Mouse (Mus musculus) retina, postnatal 1 day (tissue): ENCODE measurements at regions not wholly inside any gene's neighbourhood (a gene's known extent, or its start where the extent isn't known, plus 50 kb on each side); places are given as distances from the start of the nearest gene placed in this dataset.

Source experiments
- DNase-seq: peaks from one replicate; pipeline ENCODE4 v3.0.0-alpha.2; 2012

DNA sequence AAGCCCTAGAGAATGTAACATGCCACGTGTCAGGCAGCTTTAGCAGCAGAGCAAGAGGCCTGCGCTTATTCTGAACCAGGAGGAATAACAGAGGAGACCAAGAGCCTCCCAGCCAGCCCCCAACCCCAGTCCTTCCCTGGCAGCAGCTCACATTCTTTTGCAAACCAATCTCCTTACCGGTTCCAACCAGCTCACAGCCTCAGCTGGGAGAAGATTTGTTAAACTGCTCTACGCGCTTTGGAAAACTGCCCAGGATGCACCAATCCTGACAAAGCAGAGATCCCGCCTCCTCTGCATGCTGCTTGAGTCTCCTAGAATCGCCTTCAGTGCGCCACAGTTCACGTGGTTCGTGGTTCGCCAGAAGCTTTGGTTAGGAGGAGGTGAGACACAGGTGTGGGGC lies 51.8 kb downstream of the Gm9376 start:
- DNase-seq = peak; percentile 16

DNA sequence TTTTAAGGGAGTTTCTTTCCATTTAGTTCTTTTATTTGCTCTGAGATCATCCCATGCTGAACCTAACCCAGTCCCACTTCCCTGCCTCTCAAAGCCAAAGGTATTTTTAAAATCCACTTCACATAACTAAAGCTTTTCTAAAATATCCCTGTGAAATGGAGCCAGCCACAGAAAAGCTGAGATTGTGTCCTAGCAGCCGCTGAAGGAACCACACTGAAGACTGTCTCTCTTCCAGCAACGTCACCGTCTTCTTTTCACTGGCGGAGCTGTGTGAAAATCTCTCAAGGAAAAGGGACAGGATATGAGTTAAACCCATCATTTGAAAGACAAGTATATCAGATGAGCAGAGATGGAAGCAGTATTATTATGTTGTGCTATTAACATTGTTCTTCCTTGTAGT lies 53.3 kb downstream of the Gm9376 start:
- DNase-seq = no peak

DNA sequence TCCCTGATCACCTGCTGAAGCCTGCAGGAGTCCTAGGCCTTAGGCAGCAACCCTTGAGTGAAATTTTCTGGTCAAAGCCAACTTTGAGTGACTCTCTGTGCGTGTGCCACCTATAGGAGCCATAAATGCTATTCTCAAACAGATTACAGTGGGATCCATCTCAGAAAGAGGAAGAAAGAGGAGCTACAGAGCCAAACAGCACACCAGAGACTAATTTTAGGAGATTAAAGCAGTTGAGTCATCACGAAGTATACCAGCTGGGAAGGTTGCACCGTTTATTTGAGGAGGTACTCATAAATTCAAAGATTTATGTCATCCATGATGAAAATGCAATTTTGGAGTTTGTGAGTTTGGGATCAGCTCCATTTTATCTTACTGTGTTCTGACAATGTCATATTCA lies 54.3 kb downstream of the Gm9376 start:
- no peak for DNase-seq

DNA sequence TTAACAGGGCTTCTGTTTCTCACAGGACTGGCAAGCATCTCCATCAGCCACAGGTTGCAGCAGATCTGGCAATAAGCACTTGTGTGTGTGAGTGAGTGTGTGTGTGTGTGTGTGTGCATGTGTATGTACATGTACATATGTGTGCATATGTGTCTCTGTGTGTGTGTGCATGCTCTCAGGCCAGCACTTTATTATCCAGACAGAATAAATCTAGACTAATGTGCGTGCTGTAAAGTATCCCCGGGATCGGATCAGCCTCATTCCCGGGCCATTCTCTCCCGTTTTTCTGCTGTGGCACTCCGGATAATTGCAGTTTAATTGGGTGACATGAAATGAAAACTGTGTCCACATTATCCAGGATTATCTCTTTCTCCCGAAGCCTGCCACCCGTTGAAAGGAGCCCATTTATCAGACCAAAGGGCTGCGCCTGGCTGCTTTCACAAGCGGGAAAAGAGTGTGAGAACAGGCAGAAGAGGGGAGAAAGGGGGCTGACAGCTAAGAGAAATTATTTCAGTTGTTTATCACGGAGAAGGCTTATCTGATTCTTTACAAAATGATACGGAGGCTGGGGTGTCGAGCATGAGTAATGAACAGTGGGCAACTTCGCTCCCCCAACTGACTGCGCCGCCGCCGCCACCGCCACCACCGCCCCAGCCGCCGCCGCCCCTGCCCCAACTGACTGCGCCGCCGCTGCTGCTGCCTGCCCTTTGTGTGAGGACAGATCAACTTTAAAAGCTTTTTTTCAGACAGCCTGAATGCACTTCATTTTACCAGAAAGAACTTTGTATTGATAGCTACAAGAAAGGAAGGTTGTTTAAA lies 55.5 kb downstream of the Gm9376 start:
- DNase-seq = peak; percentile 58

DNA sequence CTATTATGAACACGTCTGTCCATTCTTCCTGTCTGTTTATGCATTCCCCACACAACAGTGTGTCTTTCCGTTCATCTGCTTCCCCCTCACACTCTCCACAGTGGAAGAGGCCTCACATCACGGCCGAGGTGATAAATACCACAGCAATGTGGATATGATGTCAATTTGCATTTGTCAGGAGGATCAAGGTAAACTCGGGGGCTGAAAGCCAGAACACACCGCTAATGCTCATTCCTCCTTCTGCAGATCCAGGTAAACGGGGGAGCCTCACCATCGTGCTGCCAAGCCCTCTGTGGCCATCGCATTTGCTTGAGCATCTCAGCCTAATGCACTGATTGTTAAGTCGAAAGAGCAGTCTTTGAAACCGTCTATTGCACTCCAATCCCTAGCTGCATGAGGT lies 56.1 kb downstream of the Gm9376 start:
- DNase-seq = peak; percentile 34

DNA sequence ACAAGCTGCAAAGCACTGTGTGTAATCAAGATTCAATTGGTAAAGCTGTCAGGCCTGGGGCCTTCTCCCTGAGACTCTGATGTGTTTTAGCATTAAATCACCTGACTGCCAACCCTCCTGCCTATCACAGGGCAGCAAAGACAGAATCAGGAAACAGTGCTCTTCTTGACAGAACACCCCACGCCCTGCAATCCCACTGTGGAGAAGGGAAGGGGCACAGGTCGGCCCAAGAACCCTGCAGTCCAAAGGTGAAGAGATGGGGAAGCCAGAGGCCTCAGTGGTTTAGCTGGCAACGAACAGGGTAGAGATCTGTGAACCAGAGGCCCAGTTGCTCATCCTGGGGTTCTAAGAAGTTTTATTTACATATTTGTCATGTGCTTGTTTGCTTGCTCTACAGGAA lies 71.3 kb downstream of the Gm9376 start:
- DNase-seq = no peak

DNA sequence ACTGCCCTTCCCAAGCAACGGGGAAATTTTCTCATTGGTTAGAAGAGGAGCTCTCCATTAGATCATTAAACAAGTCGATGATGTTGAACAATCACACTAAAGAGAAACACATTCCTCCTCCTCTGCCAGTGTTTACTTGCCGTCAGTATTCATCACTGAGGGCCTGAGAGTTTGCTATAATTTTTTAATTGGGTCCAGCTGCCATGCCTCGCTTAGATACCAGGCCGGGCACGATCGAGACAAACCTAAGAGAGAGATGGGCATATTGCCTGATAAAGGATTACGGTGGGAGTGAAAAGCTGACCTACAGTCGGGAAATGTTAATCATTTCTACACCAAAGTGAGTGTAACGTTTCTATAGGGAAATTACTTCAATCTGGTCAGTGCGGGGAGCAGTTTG lies 96.2 kb downstream of the Gm9376 start:
- peak; percentile 65 for DNase-seq

DNA sequence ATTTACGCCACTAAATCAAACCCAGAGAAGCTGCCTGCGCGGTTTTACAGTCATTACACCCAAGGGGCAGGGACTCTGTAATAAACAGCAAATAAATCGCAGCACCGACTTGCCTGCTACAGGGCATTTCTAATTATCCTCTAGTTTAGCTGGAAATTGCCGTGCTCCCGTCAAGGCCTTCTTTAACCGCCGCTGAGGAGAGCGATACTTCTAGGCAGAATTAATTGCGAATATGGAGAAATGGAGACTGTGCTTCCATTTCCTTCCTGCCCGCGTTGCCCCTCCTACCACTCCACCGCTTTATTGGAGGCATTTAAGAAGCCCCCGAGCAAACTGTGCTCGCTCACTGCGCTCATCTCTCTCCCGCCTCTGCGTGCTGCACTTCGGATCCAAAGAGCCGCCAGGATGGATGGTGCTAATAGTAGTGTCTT lies 96.6 kb downstream of the Gm9376 start:
- DNase-seq = peak; percentile 34

DNA sequence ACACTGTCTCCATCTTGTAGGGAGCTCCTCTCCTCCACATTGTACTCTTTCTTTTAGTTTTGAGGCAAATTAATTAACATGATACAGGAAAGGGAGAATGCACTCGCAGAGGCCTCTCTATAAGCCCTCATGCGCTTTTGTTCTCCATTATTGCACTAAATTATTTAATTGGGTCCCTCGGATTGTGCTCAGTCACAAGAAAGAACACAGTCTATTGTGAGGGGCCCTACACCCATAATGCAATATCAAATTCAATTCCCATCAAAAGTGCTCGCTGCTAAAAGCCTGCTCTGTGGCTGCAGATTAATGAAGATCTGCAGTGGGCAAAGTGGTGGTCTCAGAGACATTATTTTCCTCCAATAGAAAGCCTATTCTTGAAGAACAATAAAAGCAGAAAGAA lies 99.8 kb downstream of the Gm9376 start:
- DNase-seq = peak; percentile 93

DNA sequence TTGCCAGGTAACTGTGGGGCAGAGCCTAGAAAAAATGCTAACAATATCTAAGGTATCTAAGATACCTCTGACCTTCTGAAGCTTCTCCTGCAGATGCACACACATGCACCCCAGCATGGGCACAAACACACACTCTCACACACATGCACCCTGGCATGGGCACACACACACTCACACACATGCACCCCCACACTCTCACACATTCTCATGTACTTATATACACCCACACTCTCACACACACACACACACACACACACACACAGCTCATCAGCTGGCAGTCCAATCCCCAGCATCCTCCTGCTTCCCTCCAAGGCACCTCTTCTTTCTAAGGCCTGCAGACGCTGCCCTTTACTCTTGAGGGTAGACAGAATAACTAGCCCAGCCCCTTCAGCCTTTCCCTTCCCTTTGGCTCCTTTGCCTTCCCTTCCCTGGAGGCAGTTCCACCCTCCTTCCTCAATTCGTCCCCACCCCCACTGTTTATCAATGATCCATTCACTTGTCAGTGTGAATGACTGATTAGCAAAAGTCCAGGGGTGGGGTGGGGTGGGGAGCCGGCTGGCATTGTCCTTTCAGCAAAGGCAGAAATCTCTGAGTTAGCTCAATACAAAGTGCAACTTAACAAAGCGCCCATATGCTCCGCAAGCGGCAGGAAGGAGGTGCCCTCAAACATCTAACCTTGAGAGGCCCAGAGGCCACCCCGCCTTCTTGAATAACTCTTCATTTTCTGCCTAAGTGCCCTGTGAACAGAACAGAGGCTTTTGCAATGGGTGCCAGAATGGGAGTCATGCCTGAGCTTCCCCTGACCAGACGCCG lies 102.1 kb downstream of the Gm9376 start:
- DNase-seq = peak; percentile 28

DNA sequence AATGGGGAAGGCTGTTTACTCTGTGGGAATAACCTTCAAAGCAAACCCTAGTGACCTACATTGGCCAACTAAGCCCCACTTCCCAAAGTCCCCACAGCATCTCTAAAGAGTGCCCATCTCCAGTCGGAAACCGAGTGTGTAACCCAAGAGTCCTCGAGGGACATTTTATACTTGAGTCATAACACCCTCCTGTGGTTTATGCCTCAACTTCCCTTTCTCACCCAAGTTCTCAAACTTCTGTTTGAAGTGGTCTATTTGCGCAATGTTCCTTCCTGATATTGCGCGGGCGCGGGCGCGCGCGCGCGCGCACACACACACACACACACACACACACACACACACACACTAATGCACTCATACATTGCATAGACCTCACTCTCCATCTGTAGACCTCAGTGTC lies 104.6 kb downstream of the Gm9376 start:
- DNase-seq = no peak

DNA sequence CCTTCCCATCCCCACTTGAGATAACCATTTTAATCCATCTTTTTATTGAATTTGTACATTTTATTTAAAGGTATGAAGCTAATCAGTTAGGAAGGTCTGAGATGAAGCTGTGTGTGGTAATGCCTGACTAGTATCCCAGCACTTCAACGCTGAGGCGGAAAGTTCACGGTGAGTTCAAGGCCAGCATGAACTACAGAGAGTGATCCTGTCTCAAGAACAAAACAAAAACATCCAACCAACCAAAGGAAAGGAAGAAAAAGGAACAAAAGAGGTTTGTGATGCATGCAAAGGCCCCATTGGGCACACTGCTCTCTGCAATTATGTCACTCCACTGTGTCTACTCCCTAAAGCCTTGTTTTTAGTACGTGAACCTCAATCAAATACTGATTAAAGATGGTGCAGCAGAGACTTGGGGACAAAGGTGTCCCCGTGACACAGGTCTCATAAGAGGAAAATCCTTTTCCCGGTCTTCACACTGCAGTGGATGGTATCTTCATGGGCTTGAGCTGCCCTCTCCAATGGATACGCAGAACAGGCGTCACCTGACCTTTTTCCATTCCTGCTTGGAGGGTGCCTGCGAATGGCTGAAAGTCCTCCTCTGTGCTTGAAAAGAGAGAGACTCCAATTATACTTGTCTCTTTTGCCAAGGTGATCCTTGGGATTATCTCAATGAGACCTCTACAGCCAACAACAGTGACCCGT lies 108.2 kb downstream of the Gm9376 start:
- DNase-seq = no peak

DNA sequence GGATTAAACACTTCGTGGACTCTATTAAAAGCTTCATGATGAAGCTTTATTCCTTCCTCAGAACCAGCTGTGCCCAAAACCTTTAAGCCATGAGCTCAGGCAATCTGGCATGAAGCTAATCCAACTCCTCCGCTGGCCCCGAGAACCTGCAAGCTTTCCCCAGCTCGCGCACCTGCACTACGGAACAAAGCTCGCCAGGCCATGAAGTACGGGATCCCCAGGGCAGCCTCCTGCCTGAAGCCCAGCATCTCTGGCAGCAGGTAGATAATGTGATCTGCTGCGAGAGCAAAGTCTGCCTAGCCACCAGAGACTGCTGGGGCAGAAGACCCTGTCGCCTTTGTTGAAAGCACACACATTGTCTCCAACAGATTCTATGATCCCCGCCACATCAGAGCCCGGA lies 108.9 kb downstream of the Gm9376 start:
- DNase-seq = no peak

DNA sequence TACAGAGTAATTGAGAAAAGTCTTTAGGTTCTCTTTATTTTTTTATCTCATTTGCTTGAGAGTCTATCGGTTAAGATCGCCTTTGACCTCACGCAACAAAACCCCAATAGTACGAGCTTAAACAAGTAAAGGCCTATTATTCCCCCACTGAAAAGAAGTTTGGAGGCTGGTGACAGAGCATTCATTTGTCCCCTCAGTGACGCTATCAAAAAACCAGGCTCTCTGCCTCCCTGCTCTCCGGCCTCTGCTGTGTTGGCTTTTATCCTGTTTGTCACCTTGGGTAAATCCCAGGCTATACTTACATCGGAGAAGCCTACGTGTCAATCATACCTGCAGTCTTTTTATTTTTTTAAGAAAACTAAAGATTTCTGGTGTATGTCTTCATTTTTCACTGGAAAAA lies 112.9 kb downstream of the Gm9376 start:
- DNase-seq = no peak

DNA sequence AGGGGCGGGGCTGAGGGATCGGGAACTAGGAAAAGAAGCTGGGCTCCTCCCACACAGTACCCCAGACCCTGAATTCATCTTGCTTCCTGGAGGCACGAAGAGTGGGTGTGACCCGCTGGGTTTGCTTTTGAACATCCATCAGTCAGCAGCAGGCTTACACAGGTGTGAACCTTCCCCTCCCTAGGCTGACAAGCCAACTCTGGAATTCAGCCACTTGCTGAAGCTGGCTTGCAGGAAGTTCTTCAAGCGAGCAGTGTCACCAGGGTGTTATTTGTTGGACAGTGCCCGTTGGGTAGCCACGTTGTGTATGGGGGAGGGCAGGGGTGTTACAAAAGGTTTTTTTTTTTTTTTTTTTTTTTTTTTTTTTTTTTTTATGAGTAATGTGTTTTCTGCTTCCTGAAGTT lies 118.8 kb downstream of the Gm9376 start:
- DNase-seq = no peak

DNA sequence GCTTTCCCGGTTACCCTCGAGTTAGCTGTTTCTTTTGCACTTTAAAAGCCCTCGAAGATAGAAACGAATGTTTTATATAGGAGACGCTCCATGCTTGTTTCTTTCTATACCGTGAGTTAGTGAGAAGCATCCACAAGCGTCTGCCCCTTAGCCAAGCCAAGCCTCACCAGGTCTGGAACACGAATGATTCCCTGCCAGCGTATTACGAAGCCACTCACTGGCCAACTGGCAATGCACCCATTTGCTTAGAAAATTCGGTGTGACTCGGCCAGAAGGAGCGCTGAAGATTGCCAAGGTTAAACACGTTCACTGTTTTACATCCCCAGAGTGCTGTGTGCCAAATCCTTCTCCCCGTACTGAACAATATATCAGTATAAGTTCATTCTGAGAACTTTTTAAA lies 121.3 kb downstream of the Gm9376 start:
- no peak for DNase-seq

DNA sequence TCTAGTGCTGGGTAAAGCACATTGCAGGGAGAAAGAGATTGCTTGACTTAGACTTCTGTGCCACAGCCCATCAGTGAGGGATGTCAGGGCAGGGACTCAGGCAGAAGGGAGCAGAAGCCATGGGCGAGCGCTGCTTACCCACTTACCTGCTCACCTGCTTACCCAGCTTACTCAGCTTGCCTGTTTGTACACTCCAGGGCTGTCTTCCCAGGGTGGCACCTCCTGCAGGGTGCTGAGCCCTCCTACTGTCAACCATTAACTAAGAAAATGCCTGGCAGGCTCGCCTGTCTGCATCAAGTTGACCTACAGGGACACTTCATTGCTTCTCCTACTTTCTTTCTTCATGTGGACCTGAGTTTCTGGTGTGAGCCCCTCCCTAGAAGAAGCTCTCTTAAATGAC lies 124.0 kb downstream of the Gm9376 start:
- DNase-seq = no peak

DNA sequence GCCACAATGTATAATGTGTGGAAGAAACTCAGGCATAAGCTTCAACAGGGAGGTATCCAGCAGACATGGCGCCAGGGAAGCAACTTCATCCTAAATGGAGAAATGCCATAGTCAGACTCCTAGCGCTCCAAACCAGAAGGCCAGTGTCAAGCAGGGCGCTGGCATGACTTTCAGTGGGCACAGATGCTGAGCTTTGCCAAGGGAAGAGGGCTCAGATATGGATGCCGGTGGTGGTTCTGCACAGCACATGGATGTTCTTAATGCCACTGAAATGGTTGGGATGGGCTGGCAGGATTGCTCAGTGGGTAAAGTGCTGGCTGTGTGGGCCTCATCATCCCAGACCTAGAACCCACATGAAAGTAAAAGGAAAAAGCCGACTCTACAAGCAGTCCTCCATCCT lies 124.8 kb downstream of the Gm9376 start:
- no peak for DNase-seq

DNA sequence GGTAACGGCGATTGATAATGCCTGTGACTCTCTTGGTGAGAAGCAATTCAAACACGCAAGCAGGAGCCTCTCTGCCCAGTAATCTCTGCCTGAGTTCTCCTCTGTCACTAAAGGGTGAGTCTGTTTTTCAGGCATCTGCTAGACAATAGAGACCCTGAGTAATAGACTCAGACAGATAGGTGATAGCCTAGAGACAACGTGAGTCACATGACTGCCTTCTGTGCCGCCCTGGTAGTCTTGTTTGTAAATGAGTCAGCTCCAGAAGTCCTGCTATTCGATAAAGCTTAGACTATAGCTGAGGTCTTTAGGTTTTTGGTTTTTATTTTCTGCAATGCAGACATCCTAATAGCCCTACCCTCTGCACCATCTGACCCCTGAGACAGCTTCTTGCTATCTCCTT lies 126.9 kb downstream of the Gm9376 start:
- DNase-seq = no peak

DNA sequence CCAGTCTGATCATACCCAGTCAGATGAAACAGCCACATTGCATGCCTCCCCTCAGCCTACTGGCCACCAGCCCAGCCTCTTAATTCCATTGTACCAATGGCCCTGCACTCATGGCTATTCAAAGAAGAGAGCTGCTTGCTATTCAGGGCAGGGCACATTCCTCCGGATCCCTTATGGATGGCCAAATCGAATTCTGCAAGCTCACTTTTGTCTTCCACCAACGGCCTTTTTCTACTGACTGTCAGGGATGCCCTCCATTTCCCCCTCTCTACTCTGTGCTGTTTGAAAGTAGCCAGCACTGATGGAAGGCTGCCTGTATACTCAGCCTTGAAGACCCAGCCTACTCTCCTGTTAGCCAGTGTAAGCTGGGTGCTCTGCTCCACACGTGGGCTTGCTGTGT lies 147.5 kb downstream of the Gm9376 start:
- no peak for DNase-seq

DNA sequence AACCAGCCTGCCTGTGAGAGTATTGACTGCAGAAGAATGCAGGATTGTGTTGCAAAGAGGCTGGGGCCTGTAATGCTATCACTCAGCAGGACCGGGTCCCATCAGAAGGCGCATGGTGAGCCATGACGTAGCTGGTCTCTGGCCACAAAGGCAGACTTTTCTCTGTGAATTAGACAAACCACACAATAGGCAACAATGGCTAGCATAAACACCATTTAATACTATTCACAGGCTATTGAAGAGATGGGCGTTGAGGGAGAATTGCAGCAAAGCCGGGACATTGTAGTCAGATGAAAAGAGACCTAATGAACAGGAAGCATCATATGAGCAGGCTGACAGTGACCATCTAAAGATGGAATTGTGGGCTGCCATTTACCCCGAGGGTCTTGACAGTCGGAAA lies 149.4 kb downstream of the Gm9376 start:
- DNase-seq = no peak

DNA sequence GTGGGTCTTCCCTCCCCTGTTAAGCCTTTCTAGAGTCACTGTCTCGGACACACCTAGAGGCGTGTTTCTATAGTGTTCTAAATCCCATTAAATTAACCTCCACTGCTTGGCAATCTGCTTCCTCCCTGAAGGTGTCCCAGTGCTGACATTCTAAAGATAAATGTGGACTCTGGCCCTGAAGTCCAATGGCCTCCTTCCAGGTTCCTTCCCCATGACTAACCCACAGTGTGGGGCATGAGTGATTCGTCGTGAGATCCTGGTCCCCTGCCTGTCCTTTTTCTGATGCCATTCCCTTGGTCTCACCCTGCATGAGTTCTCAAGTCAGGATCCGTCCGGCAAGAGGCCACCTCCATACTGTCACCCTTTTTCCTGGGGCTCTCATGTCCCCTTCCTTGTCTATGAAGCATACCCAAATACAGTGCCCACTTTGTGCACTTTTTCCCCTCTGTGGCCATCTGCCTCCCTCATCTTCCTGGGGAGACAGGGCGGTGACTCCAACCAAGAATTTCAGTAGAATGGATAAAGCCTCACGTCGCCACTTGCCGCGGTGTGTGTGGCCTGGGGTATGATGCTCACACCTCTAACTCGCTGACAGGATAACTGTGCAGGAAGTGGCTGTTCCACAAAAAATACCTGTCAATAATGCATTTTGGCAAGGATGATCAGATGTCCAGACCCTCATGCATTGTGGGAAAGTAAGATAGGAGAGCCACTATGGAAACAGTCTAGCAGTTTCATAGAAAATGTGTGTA lies 152.9 kb downstream of the Gm9376 start:
- no peak for DNase-seq
